Mouse (Mus musculus): Measurements from ENCODE around the gene 7420426K07Rik. TPM values are rescaled to one million over a fixed set of nuclear protein-coding genes. Genes with fewer than 3 reads are reported as not detected.

Gene 7420426K07Rik
- not detected in 2 replicates for polyA plus RNA-seq (2015; fragmentation: Nextera tagmentation; extraction: Ambion mirVana)

DNA sequence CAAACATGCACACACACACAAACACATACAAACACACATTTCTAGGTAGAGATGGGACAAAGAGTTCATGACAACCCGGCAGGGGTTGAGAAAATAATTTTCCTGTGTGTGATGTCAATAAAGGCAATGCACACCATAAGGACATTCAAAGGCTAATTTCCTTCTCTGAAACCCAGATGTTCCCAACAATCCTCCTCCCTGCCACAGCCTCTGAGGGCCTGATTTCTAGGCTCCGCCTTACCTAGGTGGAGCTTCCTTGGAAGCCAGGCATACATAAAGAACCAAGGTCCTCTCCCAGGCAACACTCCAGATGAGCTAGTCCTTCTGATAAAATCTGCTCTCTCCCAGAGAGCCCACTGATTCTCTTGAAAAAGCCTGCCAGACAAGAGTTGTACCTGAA is at the start of gene 7420426K07Rik:
Gene 7420426K07Rik, plus strand, starts transcription at position 301 of the 400 bp plus-strand sequence.
- Histone ChIP-seq H3K4me1 (ENCODE audit: control insufficient read depth, insufficient read depth, low read length) (no peaks in the 10 kb centered on the region), H3K4me3 (ENCODE audit: low read length) (no peak within 1 kb of the TSS), H3K9ac (ENCODE audit: low read depth, low read length) (no peak within 1 kb of the TSS), H3K27ac (ENCODE audit: low read length) (no peak within 1 kb of the TSS), H3K36me3 (ENCODE audit: control insufficient read depth, insufficient read depth, low read length) (no peaks in the 10 kb centered on the region), H3K9me3 (ENCODE audit: control insufficient read depth, low read length) (no peaks in the 10 kb centered on the region), H3K4me2 (ENCODE audit: low read depth, low read length) (no peak within 1 kb of the TSS), H3K27me3 (replicated peaks; ENCODE audit: control insufficient read depth, insufficient read depth, low read length) (no peaks in the 10 kb centered on the region)
- 85% methylated on average over 2 of the region's 2 CpGs for WGBS
- no peak for ATAC-seq

DNA sequence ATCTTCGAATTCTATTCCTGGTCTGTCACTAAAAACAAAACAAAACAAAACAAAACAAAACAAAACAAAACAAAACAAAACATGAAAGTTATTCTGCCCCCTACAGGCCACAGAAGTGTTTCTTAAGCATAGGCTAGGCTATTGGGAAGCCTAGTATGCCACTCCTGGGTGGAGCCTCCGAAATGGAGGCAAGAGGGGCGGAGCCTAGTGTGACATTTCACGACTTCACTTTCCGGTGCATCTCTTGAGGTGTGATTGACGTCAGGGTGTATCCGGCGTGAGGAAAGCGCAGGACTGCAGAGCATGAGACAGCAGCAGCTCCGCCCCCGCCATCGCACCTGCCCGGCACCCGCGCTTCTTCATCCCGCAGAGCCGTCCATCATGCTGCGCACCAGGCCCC is 46.7 kb upstream of the 7420426K07Rik start, which contains the start of gene Prr23a2:
Gene Prr23a2, plus strand, starts transcription at position 285 of the 400 bp plus-strand sequence.
- H3K4me2 ChIP-seq (ENCODE audit: low read depth, low read length), result no peak within 1 kb of the TSS
- ATAC-seq, result no peak
- no peak within 1 kb of the TSS for H3K4me3 ChIP-seq (ENCODE audit: low read length)
- H3K27ac ChIP-seq (ENCODE audit: low read length), result no peak within 1 kb of the TSS
- no peaks in the 10 kb centered on the region for H3K27me3 ChIP-seq (replicated peaks; ENCODE audit: control insufficient read depth, insufficient read depth, low read length)
- no peaks in the 10 kb centered on the region for H3K36me3 ChIP-seq (ENCODE audit: control insufficient read depth, insufficient read depth, low read length)
- WGBS, result 58% methylated on average over 18 of the region's 18 CpGs
- no peak within 1 kb of the TSS for H3K9ac ChIP-seq (ENCODE audit: low read depth, low read length)
- H3K4me1 ChIP-seq (ENCODE audit: control insufficient read depth, insufficient read depth, low read length), result no peaks in the 10 kb centered on the region
- H3K9me3 ChIP-seq (ENCODE audit: control insufficient read depth, low read length), result no peaks in the 10 kb centered on the region; the same call in 1 of the 2 replicates

DNA sequence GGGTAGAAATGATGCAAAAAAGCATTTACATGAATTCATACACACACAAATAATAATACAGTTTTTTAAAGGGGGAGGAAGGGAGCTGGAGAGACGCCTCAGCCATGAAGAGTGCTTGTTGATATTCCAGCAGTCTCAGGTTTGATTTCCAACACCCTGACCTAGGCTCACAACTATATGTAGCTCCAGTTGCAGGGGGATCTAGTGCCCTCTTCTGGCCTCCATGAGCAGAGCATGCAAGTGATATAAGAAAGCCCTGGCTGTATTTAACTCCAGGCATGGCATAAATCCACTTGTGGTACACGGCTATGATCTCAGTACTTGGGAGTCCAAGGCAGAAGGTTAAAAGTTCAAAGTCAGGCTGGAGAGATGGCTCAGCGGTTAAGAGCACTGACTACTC is 39.5 kb upstream of the 7420426K07Rik start:
- Histone ChIP-seq H3K4me3 (ENCODE audit: low read length) (no peak overlapping the region), H3K27me3 (replicated peaks; ENCODE audit: control insufficient read depth, insufficient read depth, low read length) (peaks cover 5% of the 10 kb centered on the region; the same call in 1 of the 2 replicates), H3K4me2 (ENCODE audit: low read depth, low read length) (no peak overlapping the region), H3K4me1 (ENCODE audit: control insufficient read depth, insufficient read depth, low read length) (no peaks in the 10 kb centered on the region), H3K36me3 (ENCODE audit: control insufficient read depth, insufficient read depth, low read length) (no peaks in the 10 kb centered on the region), H3K9ac (ENCODE audit: low read depth, low read length) (no peak overlapping the region), H3K27ac (ENCODE audit: low read length) (no peak overlapping the region), H3K9me3 (ENCODE audit: control insufficient read depth, low read length) (no peaks in the 10 kb centered on the region; the same call in 1 of the 2 replicates)
- WGBS, result 72% methylated on average over 3 of the region's 3 CpGs
- ATAC-seq, result no peak

DNA sequence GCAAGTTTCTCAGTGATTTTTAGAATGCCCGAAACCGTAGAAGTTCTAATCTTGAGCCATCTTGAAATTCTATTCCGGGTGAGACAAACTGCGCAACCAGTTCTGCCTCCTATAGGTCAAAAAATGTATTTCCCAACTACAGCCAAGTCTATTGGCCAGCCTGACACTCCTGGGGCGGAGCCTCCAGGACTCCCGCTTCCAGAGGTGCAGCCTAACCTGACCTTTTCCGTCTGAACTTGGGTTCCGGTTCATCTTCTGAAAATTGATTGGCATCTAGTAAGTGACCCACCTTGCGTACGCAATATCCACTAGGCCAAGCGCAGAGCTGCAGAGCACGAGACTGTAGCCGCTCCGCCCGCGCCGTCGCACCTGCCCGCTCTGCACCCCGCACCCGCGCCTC is 38.3 kb upstream of the 7420426K07Rik start, which contains the start of gene Prr23a3:
Gene Prr23a3, plus strand, starts transcription at position 197 of the 400 bp plus-strand sequence.
- Histone ChIP-seq H3K4me2 (ENCODE audit: low read depth, low read length) (no peak within 1 kb of the TSS), H3K27ac (ENCODE audit: low read length) (no peak within 1 kb of the TSS), H3K36me3 (ENCODE audit: control insufficient read depth, insufficient read depth, low read length) (no peaks in the 10 kb centered on the region), H3K9ac (ENCODE audit: low read depth, low read length) (no peak within 1 kb of the TSS), H3K9me3 (ENCODE audit: control insufficient read depth, low read length) (no peaks in the 10 kb centered on the region), H3K4me3 (ENCODE audit: low read length) (no peak within 1 kb of the TSS), H3K4me1 (ENCODE audit: control insufficient read depth, insufficient read depth, low read length) (no peaks in the 10 kb centered on the region), H3K27me3 (replicated peaks; ENCODE audit: control insufficient read depth, insufficient read depth, low read length) (peaks cover 5% of the 10 kb centered on the region; the same call in 1 of the 2 replicates)
- 50% methylated on average over 22 of the region's 22 CpGs for WGBS
- no peak for ATAC-seq

DNA sequence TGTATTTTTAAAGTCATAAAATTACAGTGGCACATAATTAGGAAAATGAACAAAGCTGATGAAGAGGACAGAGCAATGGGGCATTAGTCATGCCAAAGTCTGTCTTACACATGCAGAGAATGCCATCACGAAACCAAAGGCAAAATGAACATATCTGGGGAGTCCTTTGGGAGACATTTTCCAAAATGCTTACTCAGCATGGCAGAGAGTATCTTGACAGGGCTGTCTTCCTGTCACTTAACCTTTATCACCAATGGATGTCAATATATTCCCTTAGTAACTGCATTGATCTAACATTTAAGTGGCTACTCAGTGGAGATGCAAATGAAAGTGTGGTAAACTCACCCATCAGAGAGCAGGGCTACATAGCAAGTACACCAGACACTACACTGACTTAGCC is 1.4 kb upstream of the 7420426K07Rik start:
- H3K9me3 ChIP-seq (ENCODE audit: control insufficient read depth, low read length), result peaks cover 9% of the 10 kb centered on the region
- H3K36me3 ChIP-seq (ENCODE audit: control insufficient read depth, insufficient read depth, low read length), result no peaks in the 10 kb centered on the region
- no peaks in the 10 kb centered on the region for H3K4me1 ChIP-seq (ENCODE audit: control insufficient read depth, insufficient read depth, low read length)
- 83% methylated on average over 1 of the region's 1 CpGs for WGBS
- H3K27ac ChIP-seq (ENCODE audit: low read length), result no peak overlapping the region
- no peaks in the 10 kb centered on the region for H3K27me3 ChIP-seq (replicated peaks; ENCODE audit: control insufficient read depth, insufficient read depth, low read length)
- ATAC-seq, result no peak
- no peak overlapping the region for H3K4me3 ChIP-seq (ENCODE audit: low read length)
- no peak overlapping the region for H3K9ac ChIP-seq (ENCODE audit: low read depth, low read length)
- no peak overlapping the region for H3K4me2 ChIP-seq (ENCODE audit: low read depth, low read length)

DNA sequence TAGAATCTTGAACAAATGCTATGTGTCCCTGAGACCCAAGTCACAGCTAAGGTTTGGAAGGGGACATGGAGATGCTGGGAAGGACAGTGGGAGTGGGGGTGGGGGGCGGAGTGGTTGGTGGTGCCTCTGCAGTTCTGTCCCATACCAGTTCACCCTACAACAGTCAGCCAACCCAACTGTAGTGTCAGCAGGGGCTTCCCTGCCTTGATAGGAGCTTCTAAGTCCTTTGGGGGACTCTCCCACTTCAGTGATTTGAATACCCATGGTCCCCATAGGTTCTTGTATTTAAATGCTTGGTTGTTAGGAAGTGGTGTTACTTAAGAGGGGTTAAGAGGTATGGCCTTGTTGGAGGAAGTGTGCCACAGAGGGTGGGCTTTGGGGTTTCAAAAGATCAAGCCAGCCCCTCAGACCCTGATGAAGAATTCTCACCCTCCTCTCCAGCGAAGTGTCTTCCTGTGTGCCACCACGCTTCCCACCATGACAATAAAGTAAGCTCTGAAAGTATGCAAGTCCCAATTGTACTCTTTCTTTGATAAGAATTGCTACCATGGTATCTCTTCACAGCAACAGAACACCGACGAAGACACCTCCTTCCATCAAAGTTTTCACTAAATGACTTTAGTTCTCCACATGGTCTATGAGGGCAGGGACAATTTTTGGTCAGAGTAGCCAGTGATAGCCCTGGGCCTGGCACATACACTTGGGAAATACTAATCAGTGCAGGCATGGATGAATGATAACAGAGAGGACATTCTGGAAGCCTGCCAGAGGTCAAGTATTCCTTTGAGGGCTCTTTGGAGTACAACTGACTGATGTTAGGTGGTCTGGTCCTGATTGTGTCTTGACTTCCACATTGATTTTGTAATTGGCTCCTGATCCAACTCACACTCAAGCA is 18.0 kb downstream of the 7420426K07Rik start:
- H3K27me3 ChIP-seq (replicated peaks; ENCODE audit: control insufficient read depth, insufficient read depth, low read length), result no peaks in the 10 kb centered on the region
- H3K4me3 ChIP-seq (ENCODE audit: low read length), result no peak overlapping the region
- H3K4me1 ChIP-seq (ENCODE audit: control insufficient read depth, insufficient read depth, low read length), result no peaks in the 10 kb centered on the region
- H3K4me2 ChIP-seq (ENCODE audit: low read depth, low read length), result no peak overlapping the region
- H3K9me3 ChIP-seq (ENCODE audit: control insufficient read depth, low read length), result no peaks in the 10 kb centered on the region
- ATAC-seq, result no peak
- H3K27ac ChIP-seq (ENCODE audit: low read length), result no peak overlapping the region
- 92% methylated on average over 5 of the region's 5 CpGs for WGBS
- no peak overlapping the region for H3K9ac ChIP-seq (ENCODE audit: low read depth, low read length)
- H3K36me3 ChIP-seq (ENCODE audit: control insufficient read depth, insufficient read depth, low read length), result no peaks in the 10 kb centered on the region

DNA sequence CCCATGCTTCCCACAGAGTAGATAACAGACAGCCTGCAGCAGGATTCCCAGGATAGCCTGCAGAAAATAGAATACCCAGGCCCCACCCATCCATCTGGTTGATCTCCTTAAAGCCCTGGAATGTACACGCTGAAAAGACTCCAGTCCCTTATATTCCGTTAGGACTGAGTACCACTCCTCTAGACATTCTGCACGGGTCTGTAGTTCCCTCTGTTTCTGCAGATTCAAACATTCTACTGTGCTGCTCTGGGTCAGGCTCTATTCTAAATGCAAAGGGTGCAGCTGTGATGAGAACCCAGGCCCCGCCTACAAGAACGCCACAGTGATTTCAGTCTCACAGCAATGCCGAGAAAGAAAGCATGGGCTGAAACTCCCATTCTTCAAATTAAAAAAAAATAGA is 20.2 kb downstream of the 7420426K07Rik start:
- no peak overlapping the region for H3K9ac ChIP-seq (ENCODE audit: low read depth, low read length)
- no peak overlapping the region for H3K27ac ChIP-seq (ENCODE audit: low read length)
- H3K4me1 ChIP-seq (ENCODE audit: control insufficient read depth, insufficient read depth, low read length), result no peaks in the 10 kb centered on the region
- no peak overlapping the region for H3K4me2 ChIP-seq (ENCODE audit: low read depth, low read length)
- no peak for ATAC-seq
- no peak overlapping the region for H3K4me3 ChIP-seq (ENCODE audit: low read length)
- H3K27me3 ChIP-seq (replicated peaks; ENCODE audit: control insufficient read depth, insufficient read depth, low read length), result no peaks in the 10 kb centered on the region
- no peaks in the 10 kb centered on the region for H3K36me3 ChIP-seq (ENCODE audit: control insufficient read depth, insufficient read depth, low read length)
- 30% methylated on average over 6 of the region's 6 CpGs for WGBS
- H3K9me3 ChIP-seq (ENCODE audit: control insufficient read depth, low read length), result no peaks in the 10 kb centered on the region

DNA sequence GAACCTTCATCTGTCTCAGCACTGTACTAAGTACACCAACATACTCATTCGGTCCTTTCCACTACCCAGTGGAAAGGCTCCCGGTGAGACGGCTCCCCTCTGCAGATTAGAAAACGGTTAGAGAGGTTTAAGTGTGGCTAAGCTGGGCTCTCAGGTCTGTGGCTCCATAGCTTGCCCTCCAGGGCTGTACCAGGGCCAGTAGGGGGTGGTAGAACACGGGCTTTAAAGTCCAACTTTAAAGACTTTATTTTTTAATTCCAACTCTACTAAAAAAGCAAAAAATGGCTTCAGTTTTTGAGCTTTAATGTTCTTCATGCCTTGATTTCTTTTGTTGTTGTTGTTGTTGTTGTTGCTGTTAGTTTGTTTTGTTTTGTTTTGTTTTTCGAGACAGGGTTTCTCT is 21.3 kb downstream of the 7420426K07Rik start:
- no peaks in the 10 kb centered on the region for H3K36me3 ChIP-seq (ENCODE audit: control insufficient read depth, insufficient read depth, low read length)
- WGBS, result 66% methylated on average over 6 of the region's 6 CpGs
- ATAC-seq, result no peak
- no peak overlapping the region for H3K4me2 ChIP-seq (ENCODE audit: low read depth, low read length)
- H3K4me1 ChIP-seq (ENCODE audit: control insufficient read depth, insufficient read depth, low read length), result no peaks in the 10 kb centered on the region
- H3K27ac ChIP-seq (ENCODE audit: low read length), result no peak overlapping the region
- no peak overlapping the region for H3K4me3 ChIP-seq (ENCODE audit: low read length)
- no peaks in the 10 kb centered on the region for H3K9me3 ChIP-seq (ENCODE audit: control insufficient read depth, low read length)
- H3K9ac ChIP-seq (ENCODE audit: low read depth, low read length), result no peak overlapping the region
- no peaks in the 10 kb centered on the region for H3K27me3 ChIP-seq (replicated peaks; ENCODE audit: control insufficient read depth, insufficient read depth, low read length)

DNA sequence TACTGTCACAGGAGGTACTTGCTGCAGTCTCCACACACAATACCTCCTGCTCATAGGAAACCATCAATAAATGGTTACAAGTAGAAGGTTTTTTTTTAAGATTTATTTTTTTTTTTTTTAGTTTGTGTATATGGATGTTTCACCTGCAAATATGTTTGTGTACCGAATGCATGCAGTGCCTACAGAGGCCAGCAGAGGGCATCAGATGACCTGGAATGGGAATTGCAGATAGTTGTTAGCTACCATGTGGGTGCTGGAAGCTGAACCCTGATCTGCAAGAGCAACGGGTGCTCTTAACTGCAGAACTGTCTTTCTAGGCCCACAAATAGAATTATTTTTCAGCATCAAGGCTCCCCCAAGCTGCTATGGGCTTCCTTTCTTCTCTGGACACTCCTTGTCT is 26.6 kb downstream of the 7420426K07Rik start:
- Histone ChIP-seq H3K4me3 (ENCODE audit: low read length) (no peak overlapping the region), H3K27me3 (replicated peaks; ENCODE audit: control insufficient read depth, insufficient read depth, low read length) (0 out of 2 replicates have a peak, but pooled peaks cover 2% of the 10 kb centered on the region), H3K4me1 (ENCODE audit: control insufficient read depth, insufficient read depth, low read length) (no peaks in the 10 kb centered on the region), H3K4me2 (ENCODE audit: low read depth, low read length) (no peak overlapping the region), H3K9me3 (ENCODE audit: control insufficient read depth, low read length) (no peaks in the 10 kb centered on the region), H3K27ac (ENCODE audit: low read length) (no peak overlapping the region), H3K9ac (ENCODE audit: low read depth, low read length) (no peak overlapping the region), H3K36me3 (ENCODE audit: control insufficient read depth, insufficient read depth, low read length) (no peaks in the 10 kb centered on the region)
- WGBS, result 95% methylated on average over 2 of the region's 2 CpGs
- no peak for ATAC-seq
